ENCODE assay signal across 9 mouse cellular contexts in genomic region chr6:63964269-63964668, GRCm38 (mm10).
DNase-seq lines count a peak whose midpoint lies in the region; ATAC-seq and TF ChIP-seq lines count a peak whose summit lies in the region.
"Had no signal": no experiment of that assay in that cellular context is flagged by ENCODE, and none has a peak within 500 bp of the region (broad histone marks: within the 10 kb centered on the region; RNA-seq: fewer than 3 reads in every experiment).

No protein-coding gene starts in this region.

- intact Hi-C loops in left cerebral cortex, adult 2 months (cut with DNase I) = no loop called here

- WGBS in kidney, embryonic 15.5 days = 51% methylated on average over 6 of the region's 6 CpGs
- 19% methylated on average over 6 of the region's 6 CpGs for WGBS in cerebellum, adult 2 months
- WGBS in limb, embryonic 10.5 days = 81% methylated on average over 6 of the region's 6 CpGs
- WGBS in forebrain, embryonic 16.5 days = 69% methylated on average over 6 of the region's 6 CpGs

- H3K4me3 ChIP-seq in kidney, embryonic 15.5 days (replicated peaks) = no peak overlapping the region
- H3K4me3 ChIP-seq in cerebellum, adult 2 months (replicated peaks; ENCODE audit: insufficient read depth, low read depth, low read length) = no peak overlapping the region
- H3K4me3 ChIP-seq in limb, embryonic 10.5 days = no peak overlapping the region
- no peak overlapping the region for H3K4me3 ChIP-seq in forebrain, embryonic 16.5 days (replicated peaks; ENCODE audit: low read length)
- no peak overlapping the region for H3K4me3 ChIP-seq in left cerebral cortex, adult 2 months

- H3K4me2 ChIP-seq in kidney, embryonic 15.5 days = no peak overlapping the region
- H3K4me2 ChIP-seq in forebrain, embryonic 16.5 days (ENCODE audit: low read length) = no peak overlapping the region

- no peaks in the 10 kb centered on the region for H3K36me3 ChIP-seq in kidney, embryonic 15.5 days
- no peaks in the 10 kb centered on the region for H3K36me3 ChIP-seq in limb, embryonic 10.5 days
- no peaks in the 10 kb centered on the region for H3K36me3 ChIP-seq in forebrain, embryonic 16.5 days (ENCODE audit: control insufficient read depth, insufficient read depth)

- peak; percentile 71 for ATAC-seq in kidney, embryonic 15.5 days (replicated peaks; ENCODE audit: low FRiP score)
- no peak for ATAC-seq in forebrain, embryonic 16.5 days
- ATAC-seq: CD4-positive, CD25-positive, alpha-beta regulatory T cell, adult 4 months had no signal

- no peaks in the 10 kb centered on the region for H3K27me3 ChIP-seq in kidney, embryonic 15.5 days
- no peaks in the 10 kb centered on the region for H3K27me3 ChIP-seq in cerebellum, adult 2 months (ENCODE audit: control insufficient read depth, insufficient read depth, low read length)
- no peaks in the 10 kb centered on the region for H3K27me3 ChIP-seq in limb, embryonic 10.5 days (ENCODE audit: low read depth, poor library complexity, severe bottlenecking)
- no peaks in the 10 kb centered on the region for H3K27me3 ChIP-seq in forebrain, embryonic 16.5 days (replicated peaks; ENCODE audit: control insufficient read depth, insufficient read depth, low read length)

- no peak overlapping the region for H3K9ac ChIP-seq in kidney, embryonic 15.5 days
- H3K9ac ChIP-seq in forebrain, embryonic 16.5 days (replicated peaks; ENCODE audit: low read depth, low read length) = no peak overlapping the region

- no peak for DNase-seq in kidney, postnatal 14 days
- DNase-seq in adrenal gland, postnatal 25 days = peak; percentile 35
- peak; percentile 19 to 33 for DNase-seq in cerebellum, adult 2 months
- DNase-seq in limb, embryonic 10.5 days (ENCODE audit: low spot score) = no peak
- no peak for DNase-seq in layer of hippocampus, postnatal 36 days
- no peak for DNase-seq in left cerebral cortex, adult 2 months (ENCODE audit: extremely low spot score in 1 of 2, low spot score in 2 of 2)

- peaks cover 8% of the 10 kb centered on the region; the same call in 1 of the 2 replicates for H3K4me1 ChIP-seq in kidney, embryonic 15.5 days
- H3K4me1 ChIP-seq in cerebellum, adult 2 months (ENCODE audit: control insufficient read depth, insufficient read depth, low read length) = peaks cover 4% of the 10 kb centered on the region
- peaks cover 16% of the 10 kb centered on the region for H3K4me1 ChIP-seq in limb, embryonic 10.5 days
- H3K4me1 ChIP-seq in forebrain, embryonic 16.5 days (replicated peaks; ENCODE audit: control insufficient read depth, insufficient read depth, low read length) = peaks cover 2% of the 10 kb centered on the region; the same call in 1 of the 2 replicates

- no peak for TF ChIP-seq CTCF in cerebellum, adult 2 months (IDR thresholded peaks at IDR 0.05; ENCODE audit: borderline replicate concordance, insufficient read depth, low read depth, low read length)
- no peak for TF ChIP-seq CTCF in left cerebral cortex, adult 2 months (IDR thresholded peaks at IDR 0.05)

- TF ChIP-seq POLR2A in cerebellum, adult 2 months (IDR thresholded peaks at IDR 0.05; ENCODE audit: borderline replicate concordance, insufficient read depth, low read length) = no peak

- H3K9me3 ChIP-seq in kidney, embryonic 15.5 days (replicated peaks) = no peaks in the 10 kb centered on the region
- no peaks in the 10 kb centered on the region for H3K9me3 ChIP-seq in limb, embryonic 10.5 days (replicated peaks)
- no peaks in the 10 kb centered on the region for H3K9me3 ChIP-seq in forebrain, embryonic 16.5 days (ENCODE audit: control insufficient read depth, low read length)

- no peak overlapping the region for H3K27ac ChIP-seq in kidney, embryonic 15.5 days
- no peak overlapping the region for H3K27ac ChIP-seq in cerebellum, adult 2 months (ENCODE audit: insufficient read depth, low read length)
- H3K27ac ChIP-seq in limb, embryonic 10.5 days = peak overlapping the region; percentile 50
- no peak overlapping the region for H3K27ac ChIP-seq in forebrain, embryonic 16.5 days (ENCODE audit: low read length)
- no peak overlapping the region for H3K27ac ChIP-seq in left cerebral cortex, adult 2 months

Comparison
In these comparisons a context has a peak if more than half of its experiments do, and no peak if none do; other contexts are left out.
1. DNase-seq: peak in adrenal gland, postnatal 25 days (single experiment) and cerebellum, adult 2 months (2 of 2); none in kidney, postnatal 14 days (single experiment), limb, embryonic 10.5 days (single experiment), layer of hippocampus, postnatal 36 days (0 of 2) and left cerebral cortex, adult 2 months (0 of 2).